Mouse (Mus musculus) megakaryocyte, embryonic 14.5 days (primary cell): ENCODE results near the gene Dgkg.

Source experiments
- FLI1 ChIP-seq: IDR thresholded peaks from 2 replicates; pipeline ENCODE4 v1.6.1; 2012; ENCODE audit warnings: low read length, inconsistent platforms, mixed read lengths
- GATA1 ChIP-seq: IDR thresholded peaks from 3 replicates; pipeline ENCODE4 v1.6.1; 2012; ENCODE audit warnings: mixed read lengths, low read length, inconsistent platforms, borderline replicate concordance

- TF ChIP-seq GATA1 = no peak
- no peak for TF ChIP-seq FLI1
Measured at GRCm38 (mm10) chr16:22429377-22429776, 227.6 kb downstream of the Dgkg start.
